ENCODE assay signal across 28 mouse cellular contexts in genomic region chr2:45143162-45143561, GRCm38 (mm10). TPM values are rescaled to one million over a fixed set of nuclear protein-coding genes. Genes with fewer than 3 reads are reported as not detected.
DNase-seq lines count a peak whose midpoint lies in the region; ATAC-seq lines count a peak whose summit lies in the region.
"Had no signal": no experiment of that assay in that cellular context is flagged by ENCODE, and none has a peak within 500 bp of the region (broad histone marks: within the 10 kb centered on the region; RNA-seq: fewer than 3 reads in every experiment).

No protein-coding gene starts in this region.

- H3K36me3 ChIP-seq in splenic B cell, adult 2 months (ENCODE audit: control insufficient read depth, insufficient read depth, low read length, poor library complexity, severe bottlenecking): no peaks in the 10 kb centered on the region
- H3K36me3 ChIP-seq: forebrain, embryonic 10.5 days; G1E; heart, embryonic 12.5 days; heart, embryonic 15.5 days had no signal

- peak; percentile 23 to 37 for DNase-seq in spleen, postnatal 36 days (ENCODE audit: low spot score in 2 of 2)
- no peak for DNase-seq in spleen, postnatal 10 days (ENCODE audit: low spot score in 2 of 2)
- DNase-seq in splenic B cell, adult 2 months (ENCODE audit: low read depth, low spot score): peak; percentile 60
- DNase-seq in adrenal gland, adult 2 months: no peak
- DNase-seq in thymus, postnatal 4 days: no peak
- DNase-seq in embryo, embryonic 9.5 days (ENCODE audit: extremely low spot score): no peak
- DNase-seq: adrenal gland, adult 8-10 months; adrenal gland, postnatal 36 days; cerebellum, adult 18-20 months; cerebellum, adult 9-11 months; cerebellum, postnatal 25 days; embryo, embryonic 11 days; gastrocnemius, postnatal 14 days; heart, adult 18-20 months; heart, postnatal 10 days; heart, postnatal 36 days had no signal

- no peaks in the 10 kb centered on the region for H3K27me3 ChIP-seq in splenic B cell, adult 2 months (ENCODE audit: control insufficient read depth, insufficient read depth, low read length, poor library complexity, severe bottlenecking)
- H3K27me3 ChIP-seq: forebrain, embryonic 13.5 days; heart, embryonic 12.5 days; heart, embryonic 15.5 days; Patski had no signal

- peak; percentile 76; the same call in 1 of the 2 replicates for ATAC-seq in common myeloid progenitor, adult 5-6 weeks (replicated peaks; ENCODE audit: low read depth, poor library complexity, severe bottlenecking)
- 0 out of 2 replicates have a peak, but pooled peaks have one; percentile 41 for ATAC-seq in megakaryocyte, adult 5-6 weeks (ENCODE audit: poor library complexity, severe bottlenecking)
- ATAC-seq: forebrain, embryonic 13.5 days; forebrain, embryonic 16.5 days; hindbrain, postnatal 0 days; inflammation-experienced regulatory T-cells, adult 6 months; intestine, embryonic 16.5 days; Patski had no signal

RNA-seq across cellular contexts. Expression of gene Zeb2, which starts 26.0 kb away (rescaled TPM):
- total RNA-seq in common myeloid progenitor, adult 5-6 weeks (2017): 196 and 205 TPM in 2 replicates
- total RNA-seq in megakaryocyte, adult 5-6 weeks (2015): 288 and 305 TPM in 2 replicates
- 278 and 291 TPM in 2 replicates for total RNA-seq in megakaryocyte, adult 5-6 weeks (2017)
- 100 to 1,000 TPM; 162 to 223 TPM for total RNA-seq in adrenal gland, adult 2 months (2021)
- polyA plus RNA-seq in adrenal gland, adult 2 months (2012; rRNA removed): 9.8 and 12.4 TPM in 2 replicates

Comparison
In these comparisons a context has a peak if more than half of its experiments do, and no peak if none do; other contexts are left out.
1. DNase-seq: peak in spleen, postnatal 36 days (2 of 2) and splenic B cell, adult 2 months (single experiment); none in spleen, postnatal 10 days (0 of 2), adrenal gland, adult 2 months (single experiment), thymus, postnatal 4 days (single experiment) and embryo, embryonic 9.5 days (single experiment).